Mouse (Mus musculus) mouse embryonic stem cell (cell line): ENCODE measurements around the gene Trappc3l.

Source experiments
- in situ Hi-C, 2 experiments: fragments of 300-500 bp; cut with MboI; formaldehyde crosslinking; loops; 1 replicate in 1 of 2; 3 replicates in 1 of 2; pipeline ENCODE4 v1.14.3; 2019 to 2020; ENCODE audit warnings: low sequenced_read_pairs in 2 of 2, low pct_unique_long_range_greater_than_20kb in 1 of 2, mixed read lengths in 1 of 2; ENCODE audit not compliant: unreplicated experiment in 1 of 2

The Trappc3l gene

GRCm38 (mm10) chr10:34088515-34088914 lies 51.1 kb downstream of the Trappc3l start:
- in situ Hi-C loops: no loop called here

GRCm38 (mm10) chr10:34089517-34089916 lies 52.1 kb downstream of the Trappc3l start:
- in situ Hi-C loops: no loop called here

GRCm38 (mm10) chr10:34090481-34090880 lies 53.1 kb downstream of the Trappc3l start:
- in situ Hi-C loops: no loop called here

- in situ Hi-C loops: no loop called here
Observed at GRCm38 (mm10) chr10:34091888-34092287, 54.5 kb downstream of the Trappc3l start.

- in situ Hi-C loops: no loop called here
Observed at GRCm38 (mm10) chr10:34095147-34095546, 57.8 kb downstream of the Trappc3l start.

GRCm38 (mm10) chr10:34095964-34096363 lies 58.6 kb downstream of the Trappc3l start:
- in situ Hi-C loops: no loop called here

- in situ Hi-C loops: no loop called here
Observed at GRCm38 (mm10) chr10:34096418-34096883, 59.1 kb downstream of the Trappc3l start, which contains the start of gene Calhm5. TSS of gene Calhm5 (minus strand) at chr10:34096519.

- in situ Hi-C loops: no loop called here
Observed at GRCm38 (mm10) chr10:34110863-34111465, 73.6 kb downstream of the Trappc3l start.

GRCm38 (mm10) chr10:34111964-34112738 lies 74.8 kb downstream of the Trappc3l start:
- in situ Hi-C loops: no loop called here

- in situ Hi-C loops: no loop called here
Observed at GRCm38 (mm10) chr10:34117131-34117530, 79.7 kb downstream of the Trappc3l start.

GRCm38 (mm10) chr10:34117770-34118169 lies 80.4 kb downstream of the Trappc3l start:
- in situ Hi-C loops: no loop called here

- in situ Hi-C loops: no loop called here
Observed at GRCm38 (mm10) chr10:34118421-34118820, 81.0 kb downstream of the Trappc3l start.

GRCm38 (mm10) chr10:34127392-34128378 lies 90.3 kb downstream of the Trappc3l start, which contains the start of gene Calhm6:
TSS of gene Calhm6 (minus strand) at chr10:34127984.
- in situ Hi-C loops: no loop called here

- in situ Hi-C loops: no loop called here
Observed at GRCm38 (mm10) chr10:34128391-34128790, 91.0 kb downstream of the Trappc3l start.

- in situ Hi-C loops: no loop called here
Observed at GRCm38 (mm10) chr10:34131356-34131755, 94.0 kb downstream of the Trappc3l start.

- in situ Hi-C loops: no loop called here
Observed at GRCm38 (mm10) chr10:34136432-34136831, 99.0 kb downstream of the Trappc3l start.

- in situ Hi-C loops: no loop called here
Observed at GRCm38 (mm10) chr10:34138027-34138426, 100.6 kb downstream of the Trappc3l start.

- in situ Hi-C loops: no loop called here
Observed at GRCm38 (mm10) chr10:34139768-34140167, 102.4 kb downstream of the Trappc3l start.

- in situ Hi-C loops: no loop called here
Observed at GRCm38 (mm10) chr10:34141693-34142092, 104.3 kb downstream of the Trappc3l start.
